Mouse (Mus musculus) liver, embryonic 11.5 days (tissue): ENCODE measurements around the gene Nup35. TPM values are rescaled to one million over a fixed set of nuclear protein-coding genes. Genes with fewer than 3 reads are reported as not detected.

Experiments
- ATAC-seq: fragments of 200-750 bp; cut with Nextera tagmentation; replicated peaks from 2 replicates; pipeline ENCODE4 v1.8.0; 2017; ENCODE audit warnings: moderate number of reproducible peaks, mild to moderate bottlenecking, moderate TSS enrichment, moderate library complexity; ENCODE audit not compliant: low FRiP score
- DNase-seq: peaks from one replicate; pipeline ENCODE4 v3.0.0-alpha.2; 2017; ENCODE audit warnings: low spot score
- H3K27ac ChIP-seq: fragments of 300-500 bp; sonication (generic); 2 replicates; pipeline ENCODE4 v1.5.1; 2014; ENCODE audit warnings: mild to moderate bottlenecking, low read depth, low read length, control low read depth
- H3K27me3 ChIP-seq: fragments of 300-500 bp; sonication (generic); replicated peaks from 2 replicates; pipeline ENCODE4 v1.6.1; 2014; ENCODE audit warnings: low read length, mixed read lengths; ENCODE audit not compliant: control insufficient read depth, insufficient read depth
- H3K36me3 ChIP-seq: fragments of 300-500 bp; sonication (generic); 2 replicates; pipeline ENCODE4 v1.6.1; 2014; ENCODE audit warnings: mild to moderate bottlenecking, low read length, moderate library complexity, mixed read lengths; ENCODE audit not compliant: control insufficient read depth, insufficient read depth
- H3K4me1 ChIP-seq: fragments of 300-500 bp; sonication (generic); replicated peaks from 2 replicates; pipeline ENCODE4 v1.6.1; 2014; ENCODE audit warnings: low read length, mixed read lengths; ENCODE audit not compliant: control insufficient read depth, insufficient read depth
- H3K4me2 ChIP-seq: fragments of 300-500 bp; sonication (generic); 2 replicates; pipeline ENCODE4 v1.6.1; 2014; ENCODE audit warnings: mild to moderate bottlenecking, control low read depth, moderate library complexity
- H3K4me3 ChIP-seq: fragments of 300-500 bp; sonication (generic); 2 replicates; pipeline ENCODE4 v1.5.1; 2014; ENCODE audit warnings: low read depth, low read length, control low read depth
- H3K9ac ChIP-seq: fragments of 300-500 bp; sonication (generic); 2 replicates; pipeline ENCODE4 v1.6.1; 2014; ENCODE audit warnings: low read depth, low read length, control low read depth
- H3K9me3 ChIP-seq: fragments of 300-500 bp; sonication (generic); 2 replicates; pipeline ENCODE4 v1.6.1; 2016; ENCODE audit warnings: low read length, inconsistent platforms, mixed read lengths; ENCODE audit not compliant: control insufficient read depth
- WGBS: fragments of 180-500 bp; shearing (Covaris S2); extraction: QIAGEN DNeasy Blood & Tissue Kit; methylation state at CpG from one replicate; pipeline ENCODE4 v1.1.7; 2014; 5-methylcytosine and 5-hydroxymethylcytosine counted together
- polyA plus RNA-seq: library from polyadenylated mRNA; unstranded; fragments of >200 nt; fragmentation: Nextera tagmentation; extraction: Ambion mirVana; gene quantifications from 2 replicates; pipeline ENCODE4 v1.2.1, GENCODE M21; 2014

Gene Nup35
- 71.3 and 74.7 TPM in 2 replicates for polyA plus RNA-seq

DNA sequence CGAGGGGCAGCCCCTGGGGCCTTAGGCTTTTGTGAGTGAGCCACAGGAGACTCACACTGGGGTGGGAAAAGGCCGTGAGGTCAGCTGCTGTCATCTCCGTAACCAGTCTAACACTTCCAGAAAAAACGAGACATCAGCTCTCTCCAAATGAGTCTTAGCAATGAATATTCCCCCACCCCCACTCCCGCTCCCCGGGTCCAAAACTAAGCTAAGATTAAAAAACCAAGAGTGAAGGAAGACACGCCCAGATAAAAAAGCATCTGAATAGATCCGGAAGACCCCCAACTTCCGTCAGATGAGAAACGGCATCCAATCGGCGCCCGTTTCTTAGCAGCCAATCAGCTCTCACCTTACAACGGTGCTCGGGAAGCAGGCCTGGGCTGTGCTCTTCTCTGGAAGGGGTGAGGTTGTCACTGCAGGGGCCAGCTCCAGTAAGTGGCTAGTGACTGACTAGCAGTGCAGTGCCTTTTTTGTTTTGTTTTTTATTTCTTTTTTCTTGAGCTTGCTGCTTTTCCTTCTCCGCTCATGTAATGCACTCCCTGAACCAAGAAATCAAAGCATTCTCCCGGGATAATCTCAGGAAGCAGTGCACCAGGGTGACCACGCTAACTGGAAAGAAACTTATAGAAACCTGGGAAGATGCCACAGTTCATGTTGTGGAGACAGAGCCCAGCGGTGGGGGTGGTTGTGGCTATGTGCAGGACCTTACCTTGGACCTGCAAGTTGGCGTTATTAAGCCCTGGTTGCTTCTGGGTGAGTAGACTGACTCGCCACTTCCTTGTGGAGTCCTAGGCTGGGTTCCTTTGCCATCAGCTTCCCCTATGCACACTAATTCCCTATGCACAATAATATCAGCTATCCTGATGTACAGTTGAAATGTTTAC is at the start of gene Nup35, which contains the start of gene Dusp19:
Gene Nup35, plus strand, starts transcription at position 383 of the 884 bp plus-strand sequence.
Gene Dusp19, plus strand, starts transcription at position 192 of the 884 bp plus-strand sequence.
- Histone ChIP-seq H3K4me1 (no peaks in the 10 kb centered on the region), H3K4me2 (peak within 1 kb of the TSS; percentile 85), H3K9ac (peak within 1 kb of the TSS; percentile 84), H3K4me3 (peak within 1 kb of the TSS; percentile 73), H3K27ac (peak within 1 kb of the TSS; percentile 40; the same call in 1 of the 2 replicates), H3K9me3 (no peaks in the 10 kb centered on the region), H3K36me3 (peaks cover 2% of the 10 kb centered on the region; the same call in 1 of the 2 replicates), H3K27me3 (no peaks in the 10 kb centered on the region)
- WGBS, result 3% methylated on average over 21 of the region's 21 CpGs
- ATAC-seq (peak; percentile 100), DNase-seq (peak; percentile 81)

GRCm38 (mm10) chr2:80567411-80567810 is 49.6 kb upstream of the Nup35 start:
- H3K36me3 ChIP-seq, result no peaks in the 10 kb centered on the region
- no peaks in the 10 kb centered on the region for H3K9me3 ChIP-seq
- H3K27ac ChIP-seq, result no peak overlapping the region
- H3K4me1 ChIP-seq, result no peaks in the 10 kb centered on the region
- no peak overlapping the region for H3K4me3 ChIP-seq
- no peak overlapping the region for H3K9ac ChIP-seq
- no peak overlapping the region for H3K4me2 ChIP-seq
- H3K27me3 ChIP-seq, result no peaks in the 10 kb centered on the region
- 88% methylated on average over 4 of the region's 4 CpGs for WGBS
- DNase-seq (no peak), ATAC-seq (no peak)

- Histone ChIP-seq H3K4me2 (no peak overlapping the region), H3K4me3 (no peak overlapping the region), H3K4me1 (no peaks in the 10 kb centered on the region), H3K27ac (no peak overlapping the region), H3K27me3 (no peaks in the 10 kb centered on the region), H3K9ac (no peak overlapping the region), H3K9me3 (no peaks in the 10 kb centered on the region), H3K36me3 (no peaks in the 10 kb centered on the region)
- ATAC-seq (no peak), DNase-seq (no peak)
- WGBS, result 72% methylated on average over 4 of the region's 4 CpGs
Measured at GRCm38 (mm10) chr2:80570656-80571055, 46.4 kb upstream of the Nup35 start.

GRCm38 (mm10) chr2:80577286-80577685 is 39.8 kb upstream of the Nup35 start:
- ATAC-seq, result no peak
- 96% methylated on average over 1 of the region's 1 CpGs for WGBS
- no peak overlapping the region for H3K27ac ChIP-seq
- no peaks in the 10 kb centered on the region for H3K9me3 ChIP-seq
- no peak overlapping the region for H3K4me3 ChIP-seq
- no peaks in the 10 kb centered on the region; the same call in 1 of the 2 replicates for H3K27me3 ChIP-seq
- H3K4me1 ChIP-seq, result peaks cover 7% of the 10 kb centered on the region
- H3K9ac ChIP-seq, result no peak overlapping the region
- no peak for DNase-seq
- no peaks in the 10 kb centered on the region for H3K36me3 ChIP-seq
- H3K4me2 ChIP-seq, result no peak overlapping the region

GRCm38 (mm10) chr2:80579253-80579891 is 37.7 kb upstream of the Nup35 start:
- no peak for DNase-seq
- peaks cover 7% of the 10 kb centered on the region for H3K4me1 ChIP-seq
- H3K27ac ChIP-seq, result no peak overlapping the region
- H3K27me3 ChIP-seq, result no peaks in the 10 kb centered on the region; the same call in 1 of the 2 replicates
- H3K4me2 ChIP-seq, result peak overlapping the region; percentile 87
- ATAC-seq, result no peak
- WGBS, result 33% methylated on average over 6 of the region's 6 CpGs
- peaks cover 2% of the 10 kb centered on the region; the same call in 1 of the 2 replicates for H3K9me3 ChIP-seq
- peak overlapping the region; percentile 30 for H3K4me3 ChIP-seq
- no peaks in the 10 kb centered on the region for H3K36me3 ChIP-seq
- no peak overlapping the region for H3K9ac ChIP-seq

GRCm38 (mm10) chr2:80580311-80580961 is 36.6 kb upstream of the Nup35 start:
- peaks cover 7% of the 10 kb centered on the region for H3K4me1 ChIP-seq
- peak overlapping the region; percentile 96 for H3K27ac ChIP-seq
- ATAC-seq, result peak; percentile 66
- peak; percentile 55 for DNase-seq
- H3K27me3 ChIP-seq, result no peaks in the 10 kb centered on the region; the same call in 1 of the 2 replicates
- H3K9ac ChIP-seq, result peak overlapping the region; percentile 94
- H3K4me2 ChIP-seq, result peak overlapping the region; percentile 87
- no peaks in the 10 kb centered on the region for H3K36me3 ChIP-seq
- H3K9me3 ChIP-seq, result peaks cover 2% of the 10 kb centered on the region; the same call in 1 of the 2 replicates
- WGBS, result under 1% methylated on average over 62 of the region's 65 CpGs
- H3K4me3 ChIP-seq, result peak overlapping the region; percentile 89

DNA sequence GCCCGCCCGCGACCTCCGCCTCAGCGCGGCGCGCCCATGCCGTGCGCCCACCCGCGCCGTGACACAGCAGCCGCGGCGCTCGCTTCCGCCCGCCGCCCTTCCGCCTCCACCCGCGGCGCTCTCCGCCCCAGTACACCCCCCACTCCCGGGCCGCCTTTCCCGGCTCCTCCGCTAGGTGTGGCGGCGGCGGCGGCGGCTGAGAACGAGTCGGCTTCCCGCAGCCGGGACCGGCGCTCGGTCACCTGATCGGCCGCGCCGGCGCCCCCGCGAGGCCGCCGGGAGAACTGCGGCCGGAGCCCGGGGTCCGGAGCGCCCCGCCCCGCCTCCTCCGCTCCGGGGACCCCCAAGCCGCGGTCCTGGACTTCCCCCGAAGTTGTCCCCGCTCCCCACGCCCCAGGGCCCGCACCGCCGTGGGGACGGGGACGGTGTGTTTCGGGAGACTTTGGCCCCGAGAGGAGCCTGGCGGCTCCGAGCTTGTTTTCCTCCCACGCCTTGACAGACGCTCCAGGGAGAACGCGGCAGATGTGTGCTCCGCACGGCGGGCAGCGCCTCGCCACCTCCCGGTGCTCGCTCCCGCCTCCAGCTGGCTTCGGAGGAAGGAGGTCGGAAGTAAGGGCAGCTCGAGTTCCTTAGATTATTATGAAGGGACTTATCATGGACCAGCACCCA is 35.9 kb upstream of the Nup35 start, which contains the start of gene Nckap1:
Gene Nckap1, minus strand, starts transcription at position 338 of the 669 bp plus-strand sequence.
- H3K9me3 ChIP-seq, result peaks cover 2% of the 10 kb centered on the region; the same call in 1 of the 2 replicates
- no peaks in the 10 kb centered on the region for H3K36me3 ChIP-seq
- H3K9ac ChIP-seq, result peak within 1 kb of the TSS; percentile 94
- no peaks in the 10 kb centered on the region; the same call in 1 of the 2 replicates for H3K27me3 ChIP-seq
- under 1% methylated on average over 70 of the region's 88 CpGs for WGBS
- H3K27ac ChIP-seq, result peak within 1 kb of the TSS; percentile 96
- peak within 1 kb of the TSS; percentile 87 for H3K4me2 ChIP-seq
- DNase-seq (peak; percentile 86), ATAC-seq (peak; percentile 93)
- H3K4me3 ChIP-seq, result peak within 1 kb of the TSS; percentile 89
- peaks cover 7% of the 10 kb centered on the region for H3K4me1 ChIP-seq

DNA sequence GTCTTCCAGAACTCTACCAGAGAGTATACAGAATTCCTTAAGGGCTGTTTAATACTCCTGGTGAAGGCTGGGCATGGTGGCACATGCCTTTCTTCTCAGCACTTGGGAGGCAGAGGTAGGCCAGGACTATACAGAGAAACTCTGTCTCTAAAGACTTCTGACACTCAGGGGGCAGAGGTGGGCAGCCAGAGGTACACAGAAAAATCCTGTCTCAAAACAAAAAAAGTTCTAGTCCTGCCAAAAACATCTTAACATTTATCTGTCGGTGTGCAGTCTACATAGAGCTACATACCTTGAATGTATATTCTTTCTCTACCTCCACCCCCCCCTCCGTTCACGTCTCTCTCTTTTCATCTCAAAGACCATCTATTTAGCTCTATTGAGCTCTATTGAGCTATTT is 34.7 kb upstream of the Nup35 start:
- H3K27ac ChIP-seq, result no peak overlapping the region
- H3K27me3 ChIP-seq, result no peaks in the 10 kb centered on the region
- H3K4me1 ChIP-seq, result peaks cover 7% of the 10 kb centered on the region
- H3K36me3 ChIP-seq, result no peaks in the 10 kb centered on the region
- no peak overlapping the region for H3K9ac ChIP-seq
- no peak overlapping the region for H3K4me2 ChIP-seq
- H3K4me3 ChIP-seq, result no peak overlapping the region
- peaks cover 2% of the 10 kb centered on the region; the same call in 1 of the 2 replicates for H3K9me3 ChIP-seq
- DNase-seq (no peak), ATAC-seq (no peak)
- 85% methylated on average over 3 of the region's 3 CpGs for WGBS
